Mouse (Mus musculus) frontal cortex, postnatal 25 days (tissue): Measurements from ENCODE around the gene Prr11.
A peak's percentile ranks its signal among the peaks of the same experiment; 100 is the strongest.
"Not testable (repeated sequence)": the region's sequence is repeated elsewhere in the genome, so short reads cannot be mapped to it uniquely, and the experiment has no call there.

Experiments
- DNase-seq, 2 experiments: peaks; one replicate each; pipeline ENCODE4 v3.0.0; 2022; ENCODE audit warnings: low spot score in 2 of 2

The Prr11 gene

DNA sequence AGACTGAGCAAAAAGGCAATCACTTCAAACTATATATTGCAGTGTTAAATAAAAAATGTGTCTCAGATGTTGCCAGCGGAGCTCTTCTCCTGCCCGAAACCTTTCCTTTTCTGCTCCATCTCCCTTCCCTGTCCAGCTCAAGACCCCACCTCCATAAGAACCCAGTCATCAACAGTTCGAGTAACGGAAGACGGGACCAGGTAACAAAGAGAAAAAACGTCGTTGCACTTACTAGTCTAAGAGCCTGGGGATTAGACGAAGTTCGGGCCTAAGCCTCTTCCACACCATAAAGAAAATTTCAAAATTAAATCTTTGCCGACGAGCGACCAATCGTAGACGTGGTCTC, at the start of gene Prr11:
Gene Prr11 (minus strand): TSS at position 300 of the 346 bp plus-strand sequence.
- no peak for DNase-seq

DNA sequence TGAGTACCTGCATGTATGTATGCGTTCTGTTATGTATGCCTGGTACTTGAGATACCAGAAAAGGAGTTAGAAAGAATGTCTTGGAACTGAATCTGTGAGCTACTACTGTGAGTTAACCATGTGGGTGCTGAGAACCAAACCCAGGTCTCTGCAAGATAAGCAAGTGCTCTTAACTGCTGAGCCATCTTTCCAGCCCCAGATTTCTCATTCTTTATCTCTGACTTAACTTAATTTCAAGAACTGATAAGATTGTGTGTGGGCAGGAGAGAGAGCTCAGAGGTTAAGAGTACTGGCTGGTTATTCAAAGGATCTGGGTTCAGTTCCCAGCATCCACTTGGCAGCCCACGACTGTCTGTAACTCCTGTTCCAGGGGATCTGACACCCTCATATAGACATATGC, 49.5 kb upstream of the Prr11 start:
- no peak for DNase-seq

DNA sequence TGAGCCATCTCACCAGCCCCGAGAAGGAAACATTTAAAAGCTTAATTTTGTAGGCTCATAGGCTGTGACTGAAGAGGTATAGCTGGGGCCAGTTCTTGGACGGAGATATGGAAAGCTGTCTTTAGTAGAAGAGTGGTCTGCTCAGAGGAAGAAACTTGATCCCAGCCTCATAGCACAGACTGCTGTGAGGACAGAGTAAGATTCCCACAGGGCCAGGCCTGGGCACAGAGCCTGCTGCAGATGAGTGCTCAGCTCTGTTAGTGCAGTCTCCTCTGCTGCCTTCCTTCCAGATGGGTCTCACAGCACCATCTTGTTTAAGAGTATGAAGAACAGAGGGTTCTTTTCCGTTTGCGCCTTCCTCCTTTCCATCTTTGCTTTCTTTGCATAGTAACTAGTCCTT, 27.7 kb upstream of the Prr11 start:
- DNase-seq, result no peak

DNA sequence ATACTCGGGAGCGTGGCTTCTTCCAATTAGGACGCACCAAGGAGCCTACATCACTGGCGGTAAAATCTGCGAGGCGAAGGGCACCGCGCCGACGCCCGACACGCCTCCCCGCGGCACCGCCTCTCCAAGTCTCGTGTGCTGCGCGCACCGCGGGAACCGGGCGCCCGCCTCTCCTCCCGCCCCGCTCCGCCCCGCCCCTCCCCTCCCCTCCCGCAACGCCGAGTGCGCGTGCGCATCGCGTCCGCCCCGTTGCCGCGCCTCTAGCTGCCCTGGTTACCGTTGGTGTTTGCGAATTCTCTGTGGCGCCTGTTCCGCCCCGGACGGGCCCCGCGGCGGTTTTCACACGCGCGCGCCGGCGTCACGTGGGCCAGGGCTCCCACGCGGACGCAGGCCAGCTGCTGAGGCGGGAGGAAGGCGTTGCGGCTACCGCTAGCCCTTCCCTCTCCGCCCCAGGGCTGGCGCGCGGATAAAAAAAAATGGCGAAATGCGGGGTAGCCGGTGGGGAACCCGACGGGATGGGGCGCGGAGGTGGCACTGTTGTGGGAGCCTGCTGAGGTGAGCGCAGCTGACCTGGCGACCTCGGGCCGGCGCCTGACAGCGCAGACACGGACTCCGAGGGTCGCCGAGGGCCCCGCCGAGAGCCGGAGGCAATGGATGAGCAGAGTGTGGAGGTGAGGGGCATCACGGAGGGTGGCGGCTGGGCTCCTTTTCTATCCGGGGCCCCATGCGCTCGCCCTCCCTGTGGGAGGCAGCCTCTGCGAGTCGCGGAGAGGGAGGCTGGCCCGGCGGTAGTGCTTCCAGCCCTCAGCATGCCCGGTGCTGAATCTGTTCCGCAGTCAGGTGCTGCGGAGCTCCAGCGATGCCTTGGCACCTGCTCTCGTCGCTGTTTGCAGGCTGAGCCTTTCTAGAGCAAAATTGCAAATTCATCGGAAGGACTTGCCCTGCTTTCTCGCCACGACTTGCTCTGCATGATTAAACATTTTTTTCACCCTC, 18.6 kb upstream of the Prr11 start, which contains the start of gene Trim37:
Gene Trim37 (plus strand): TSS at position 254 of the 993 bp plus-strand sequence.
- peak; percentile 56 to 78 for DNase-seq

DNA sequence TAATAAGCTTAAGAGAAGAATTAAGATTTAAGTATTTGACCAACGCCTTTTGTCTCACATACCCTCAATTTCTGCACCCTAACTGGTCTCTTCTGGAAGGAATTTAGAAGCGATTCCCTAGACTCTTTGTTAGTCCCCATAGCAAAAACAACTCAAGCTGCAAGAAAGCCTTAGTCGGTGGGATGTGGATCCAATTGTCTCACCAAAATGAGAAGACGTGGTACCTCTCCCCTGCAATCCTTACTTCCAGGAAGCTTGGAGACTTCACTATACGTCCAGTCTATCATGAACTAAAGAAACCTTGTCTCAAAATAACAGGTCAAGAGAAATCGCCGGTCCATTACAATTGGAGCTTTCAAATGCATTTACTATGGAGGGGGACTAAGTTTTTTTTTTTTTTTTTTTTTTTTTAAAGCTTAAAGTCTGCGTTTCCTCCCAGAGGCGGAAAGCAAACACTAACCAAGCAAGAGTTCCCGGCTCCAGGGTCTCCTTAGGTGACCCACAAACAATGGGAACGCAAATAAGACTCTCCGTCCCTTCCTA, 17.8 kb upstream of the Prr11 start:
- DNase-seq, result no peak

DNA sequence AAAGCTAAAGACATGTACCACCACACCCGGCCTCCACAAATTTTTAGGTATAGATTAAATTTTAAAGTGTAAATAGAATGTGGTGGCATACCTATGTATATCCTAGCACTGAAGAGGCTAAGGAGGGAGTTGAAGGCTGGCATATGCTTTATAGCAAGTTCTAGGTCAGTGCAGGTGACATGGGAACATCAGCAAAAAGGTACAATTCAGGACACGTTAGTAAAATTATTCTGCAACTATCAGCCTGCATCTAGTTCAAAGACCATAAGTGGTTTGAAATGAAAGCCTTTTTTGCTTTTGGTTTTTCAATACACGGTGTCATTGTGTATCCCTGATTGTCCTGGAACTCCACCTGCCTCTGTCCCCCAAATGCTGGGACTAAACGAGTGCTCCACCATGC, 17.1 kb upstream of the Prr11 start:
- DNase-seq, result no peak

DNA sequence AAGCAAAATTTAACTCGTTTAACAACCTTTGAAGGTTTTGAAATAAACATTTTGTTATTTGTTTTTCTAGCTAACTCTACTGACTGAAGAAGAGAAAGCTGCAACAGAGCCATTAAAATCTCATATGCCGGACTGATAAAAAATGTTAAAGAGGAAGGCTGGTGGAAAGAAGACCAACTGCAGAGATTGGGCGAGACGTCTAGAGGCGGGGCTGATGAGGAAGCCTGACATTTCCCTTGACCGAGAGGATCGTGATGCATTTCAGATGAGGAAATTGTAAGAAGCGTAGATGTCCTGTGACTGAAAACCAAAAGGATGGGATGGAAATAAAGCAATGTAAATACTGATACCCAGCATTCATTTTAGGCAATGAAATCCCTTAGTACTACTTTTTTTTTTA, 13.4 kb upstream of the Prr11 start:
- DNase-seq, result no peak

DNA sequence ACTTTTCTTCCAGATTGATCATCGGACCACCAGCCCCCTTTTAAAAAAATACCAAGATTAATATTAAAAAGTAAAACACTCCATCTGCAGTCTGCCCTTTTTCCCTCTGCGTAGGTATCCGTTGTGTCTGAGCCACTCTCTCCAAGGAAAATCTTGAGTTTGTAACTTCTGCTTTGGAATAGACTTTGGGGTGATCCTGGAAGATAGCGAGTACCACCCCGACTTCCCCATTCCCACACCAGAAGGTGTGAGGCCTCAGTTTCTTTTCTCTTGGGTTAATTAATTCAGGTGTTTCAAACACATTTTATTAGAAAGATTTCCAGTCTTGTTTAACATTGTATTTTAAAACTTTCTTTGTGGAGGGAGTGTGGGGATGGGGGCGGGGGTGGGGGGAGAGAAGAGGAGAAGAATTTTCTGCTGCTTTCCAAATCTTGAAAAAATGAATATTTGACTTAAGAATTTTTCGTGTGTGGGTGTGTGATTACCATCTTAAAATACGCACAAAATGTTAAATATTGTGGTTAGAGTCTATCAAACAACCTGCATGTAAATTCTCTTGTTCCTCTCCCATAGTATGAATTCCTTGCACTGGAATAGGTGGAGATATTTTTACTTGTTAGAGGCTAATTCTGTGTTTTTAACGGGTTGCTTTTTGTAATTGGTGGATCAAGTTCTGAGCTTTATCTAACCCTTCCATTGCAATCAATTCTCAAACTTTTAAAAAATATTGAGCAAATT, 1.8 kb upstream of the Prr11 start:
- no peak for DNase-seq

DNA sequence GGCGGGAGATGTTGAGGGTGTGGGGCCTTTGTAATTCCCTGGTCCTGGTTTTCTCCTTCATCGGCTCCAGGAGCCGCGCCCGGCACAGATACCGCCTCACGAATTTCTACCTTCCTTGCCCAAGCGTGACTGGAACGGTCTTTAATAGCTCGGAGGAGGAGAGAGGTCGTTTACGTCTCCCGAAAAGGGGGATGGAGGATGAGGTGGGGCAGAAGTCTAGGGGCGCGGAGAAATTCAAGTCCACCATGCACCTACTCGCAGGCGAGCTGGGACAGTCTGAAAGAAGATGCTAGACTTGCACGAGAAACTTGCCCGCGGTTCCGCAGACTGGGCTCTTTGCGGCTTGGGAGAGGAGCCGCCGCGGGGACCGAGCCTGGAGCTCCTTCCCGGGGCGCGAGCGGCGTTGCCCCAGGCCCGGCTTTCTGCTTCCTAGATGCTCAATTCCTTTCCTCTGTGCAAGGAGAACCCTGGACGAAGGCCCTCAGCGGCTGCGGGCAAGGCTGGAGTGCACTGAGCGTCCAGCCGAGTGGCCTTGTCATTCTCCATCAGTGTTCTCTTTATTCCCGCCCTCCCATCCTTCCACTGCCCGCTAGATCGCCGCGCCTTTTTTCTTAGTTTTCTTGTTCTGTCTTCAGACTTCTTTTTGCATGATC, 1.1 kb upstream of the Prr11 start:
- DNase-seq, result no peak

DNA sequence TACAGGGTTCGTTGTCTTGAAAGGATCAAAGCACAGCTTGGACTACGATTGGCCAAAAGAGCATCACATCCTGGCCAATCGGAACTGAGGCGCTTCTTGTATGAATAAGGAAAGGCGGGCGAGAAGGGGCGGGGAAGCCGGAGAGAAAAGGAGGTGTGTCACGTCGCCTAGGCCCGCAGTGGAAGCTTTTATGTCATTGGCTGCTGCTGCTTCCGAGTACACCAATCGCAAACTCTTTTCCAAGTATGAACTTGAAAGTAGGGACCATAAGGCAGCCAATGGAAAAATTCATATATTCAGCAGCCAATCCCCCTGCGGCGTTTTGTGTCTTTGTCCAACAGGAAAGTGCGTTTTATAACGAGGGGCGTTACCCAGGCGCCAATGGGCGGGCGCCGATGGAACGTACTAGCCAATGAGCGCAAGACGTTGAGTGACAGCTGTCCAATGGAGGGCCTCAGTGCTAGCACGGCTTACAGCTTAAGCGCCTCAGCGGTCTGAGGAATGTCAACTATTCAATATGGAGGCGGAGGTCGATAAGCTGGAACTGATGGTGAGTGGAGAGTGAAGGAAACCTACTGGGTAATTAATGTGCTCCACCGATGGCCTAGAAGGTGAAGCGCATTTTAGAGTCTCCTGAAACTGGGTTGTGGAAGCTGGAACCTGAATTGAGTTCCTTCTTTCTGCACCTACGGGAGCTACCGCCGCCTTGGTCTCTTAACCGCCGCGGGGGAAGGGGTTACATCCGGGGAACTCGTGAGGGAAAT, 429 bp upstream of the Prr11 start, which contains the start of gene Ska2:
Gene Ska2 (plus strand): TSS at position 480 of the 764 bp plus-strand sequence.
- peak; percentile 95 to 96 for DNase-seq

DNA sequence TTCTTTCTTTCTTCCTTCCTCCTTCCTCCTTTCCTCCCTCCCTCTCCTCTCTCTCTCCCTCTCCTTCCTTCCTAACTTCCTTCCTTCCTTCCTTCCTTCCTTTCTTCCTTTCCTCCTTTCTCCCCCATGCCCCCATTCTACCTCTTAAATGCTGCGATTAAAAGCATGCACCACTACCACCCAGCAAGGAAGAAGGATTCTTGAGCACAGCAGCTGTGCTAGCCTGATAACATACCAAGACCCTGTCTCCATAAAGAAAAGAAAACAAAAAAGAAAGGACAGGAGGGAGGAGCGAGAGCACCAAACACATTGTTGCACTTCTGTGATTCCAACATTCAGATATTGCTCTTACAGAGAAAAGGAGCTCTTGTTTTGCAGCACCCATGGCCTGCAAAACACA, 21.4 kb downstream of the Prr11 start:
- DNase-seq, result no peak

DNA sequence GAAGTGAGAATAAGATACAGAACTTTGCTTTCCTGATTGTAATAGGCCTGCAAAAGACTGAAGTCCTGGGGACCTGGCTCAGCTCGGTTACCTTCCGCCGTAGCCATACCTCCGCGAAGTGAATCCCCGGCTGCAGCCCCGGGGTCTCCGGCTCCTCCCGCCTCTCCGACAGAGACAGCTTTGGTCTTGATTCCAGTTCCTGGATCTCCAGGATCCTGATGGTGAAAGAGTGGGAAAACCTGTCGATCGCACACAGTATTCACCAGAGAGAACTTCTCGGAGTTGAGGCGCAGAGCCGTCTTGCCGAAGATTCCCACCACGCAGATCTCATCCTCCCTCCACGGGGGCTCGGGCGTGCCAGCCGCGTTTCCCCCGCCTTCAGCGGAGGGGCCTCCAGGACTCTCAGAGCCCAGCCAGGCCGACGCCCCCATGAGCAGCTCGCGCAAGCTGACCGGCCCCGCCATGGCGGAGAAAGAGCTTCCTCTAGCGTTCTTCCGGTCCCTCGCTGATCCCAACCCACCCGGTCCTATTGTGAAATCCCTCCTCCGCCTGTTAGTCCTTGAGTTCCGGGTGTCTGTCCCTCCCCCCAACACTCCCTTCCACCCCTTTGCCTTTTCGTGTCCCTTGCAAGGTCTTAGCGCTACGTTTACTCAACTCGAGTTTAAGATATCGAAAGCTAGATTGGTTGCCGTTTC, 22.1 kb downstream of the Prr11 start, which contains the start of gene Smg8:
Gene Smg8 (minus strand): TSS at position 485 of the 695 bp plus-strand sequence.
- DNase-seq, result peak; percentile 67 to 69

DNA sequence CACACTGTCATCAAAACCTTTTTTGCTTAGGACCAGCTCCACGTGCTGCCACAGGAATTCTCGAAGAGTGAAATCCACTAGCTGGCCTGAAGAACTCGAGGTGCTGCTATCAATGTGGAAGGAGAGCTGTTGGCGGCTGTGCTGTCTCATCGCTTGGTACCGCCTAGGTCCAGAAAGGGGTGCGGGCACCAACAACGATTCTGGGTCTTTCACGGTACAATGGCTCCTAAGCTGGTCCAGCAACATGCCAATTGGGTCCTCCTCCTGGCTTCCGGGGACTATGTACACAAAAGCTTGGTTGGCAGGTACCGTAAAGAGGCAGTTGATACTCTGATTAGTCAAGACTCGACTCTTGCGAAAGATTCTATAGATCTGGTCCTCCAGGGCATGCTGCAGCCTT, 23.0 kb downstream of the Prr11 start:
- no peak for DNase-seq

DNA sequence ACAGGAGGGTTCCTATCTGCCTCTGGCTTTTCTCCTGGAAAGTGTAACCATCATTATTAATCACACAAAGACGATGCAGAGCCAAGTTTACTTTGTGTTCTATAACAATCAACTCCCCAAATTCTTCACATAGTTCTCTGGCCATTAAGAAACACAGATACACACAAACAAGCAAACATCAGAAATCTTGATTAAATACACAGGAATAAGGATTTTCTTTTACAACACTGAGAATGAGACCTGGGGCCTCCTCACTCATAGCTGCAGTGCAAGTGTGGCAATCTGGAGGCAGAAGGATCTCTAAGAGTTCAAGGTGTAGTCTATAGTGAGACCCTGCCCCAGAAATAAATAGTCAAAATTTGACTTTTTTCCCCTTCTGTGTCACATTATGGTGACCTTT, 24.8 kb downstream of the Prr11 start:
- no peak for DNase-seq

DNA sequence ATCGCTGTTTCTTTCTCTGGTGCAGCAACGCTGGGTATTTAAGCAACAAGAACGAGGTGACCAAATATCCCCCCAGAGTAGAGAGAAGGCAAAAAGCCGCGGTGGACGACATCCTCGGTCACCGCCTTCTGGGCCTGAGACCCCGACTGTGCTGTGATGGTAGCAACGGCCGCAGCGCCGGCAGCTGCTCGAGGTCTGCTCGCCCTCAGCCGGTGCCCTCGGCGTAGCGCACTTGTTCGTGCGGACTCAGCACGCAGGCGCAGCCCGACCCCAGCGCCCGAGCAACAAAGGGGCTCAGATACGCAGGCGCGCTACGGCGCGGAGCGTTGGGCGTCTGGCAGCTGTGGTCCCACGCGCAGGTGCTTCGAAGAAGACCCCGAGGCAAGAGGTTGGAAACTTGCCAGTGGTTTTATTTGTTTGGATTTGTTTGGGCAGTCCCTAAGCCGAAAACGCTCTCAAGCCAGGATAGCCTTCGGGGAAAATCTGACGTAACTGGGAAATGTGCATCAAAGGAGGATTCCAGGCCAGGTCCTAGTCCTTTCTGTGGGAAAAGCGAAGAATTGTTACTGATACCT, 34.6 kb downstream of the Prr11 start, which contains the start of gene Gdpd1:
Gene Gdpd1 (minus strand): TSS at position 197 of the 575 bp plus-strand sequence.
- peak; percentile 78 to 83 for DNase-seq

DNA sequence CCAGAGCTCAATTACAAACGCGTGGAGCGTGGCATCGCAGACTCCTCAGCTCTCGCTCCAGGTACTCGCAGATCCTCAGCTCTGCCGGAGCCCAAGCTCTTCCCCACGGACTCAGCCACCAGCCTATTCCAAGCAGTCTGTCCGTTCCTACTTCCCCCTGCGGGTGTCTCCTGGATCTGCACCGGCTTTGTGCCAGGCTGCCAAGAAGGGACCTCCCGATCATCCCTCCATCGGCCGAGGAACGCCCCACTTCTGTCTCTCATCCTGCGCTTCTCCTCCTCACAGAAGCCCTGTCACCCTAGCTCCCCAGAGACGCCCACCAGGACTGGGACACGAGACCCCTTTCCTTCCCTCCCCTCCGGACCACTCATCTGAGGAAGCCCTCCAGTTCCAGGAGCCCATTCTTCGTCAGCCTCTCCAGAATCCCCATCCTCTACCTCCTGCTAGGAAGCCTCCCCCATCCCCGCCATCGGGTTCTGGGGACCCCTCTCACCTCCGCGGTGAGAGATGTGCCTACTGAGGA, 35.1 kb downstream of the Prr11 start:
- DNase-seq, result peak; percentile 59 to 60

DNA sequence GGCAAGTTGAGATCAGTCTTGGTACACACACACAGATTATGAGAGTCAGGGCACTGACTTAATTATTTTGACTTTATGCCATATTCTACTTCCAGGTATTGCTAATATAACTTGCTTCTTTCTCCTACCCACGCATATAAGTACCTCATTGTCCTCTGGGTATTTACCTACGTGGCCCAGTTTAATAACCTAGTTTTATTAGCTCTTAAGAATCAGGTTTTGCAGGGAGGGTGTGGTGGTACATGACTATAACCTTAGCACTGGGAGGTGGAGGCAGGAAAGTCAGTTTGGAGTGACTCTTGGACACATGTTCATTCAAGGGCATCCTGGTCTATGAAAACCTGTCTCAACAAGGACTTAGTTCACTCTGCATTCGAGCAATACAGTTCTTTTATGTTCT, 46.4 kb downstream of the Prr11 start:
- DNase-seq, result no peak

DNA sequence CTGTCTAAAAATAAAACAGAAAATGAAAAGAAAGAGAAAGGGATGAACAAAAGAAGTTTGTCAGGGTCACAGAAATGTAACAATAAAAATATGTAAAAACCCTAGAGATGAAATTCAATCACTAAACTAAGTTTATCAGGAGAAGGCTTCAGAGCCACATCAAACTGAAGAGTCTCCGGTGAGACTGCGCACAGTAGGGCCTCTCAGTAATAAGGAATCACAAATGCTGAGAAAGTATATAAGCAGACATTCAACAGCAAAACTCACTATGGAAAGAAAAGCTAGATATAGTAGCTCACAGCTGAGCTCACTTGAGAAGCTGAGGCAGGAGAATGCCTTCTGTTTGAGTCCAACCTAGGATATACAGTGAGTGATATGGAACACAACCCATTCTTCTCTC, 48.1 kb downstream of the Prr11 start:
- no peak for DNase-seq

DNA sequence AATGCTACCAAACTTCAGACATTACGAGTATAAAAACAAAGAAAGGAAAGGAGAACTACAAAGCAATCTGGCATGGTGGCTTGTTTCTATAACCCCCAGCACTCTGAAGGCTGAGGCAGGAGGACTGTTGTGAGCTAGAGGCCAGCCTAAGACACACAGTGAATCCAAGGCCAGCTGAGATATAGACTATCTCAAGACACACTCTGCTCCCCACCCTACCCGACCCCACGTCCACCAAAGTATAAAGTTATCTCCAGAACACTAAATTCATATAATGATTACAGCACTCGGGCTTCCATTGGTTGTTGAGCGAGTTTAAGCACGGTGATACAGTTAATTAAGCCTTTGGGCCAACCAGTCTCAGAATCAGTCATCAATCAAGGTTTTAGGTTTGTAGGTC, 52.2 kb downstream of the Prr11 start:
- no peak for DNase-seq

DNA sequence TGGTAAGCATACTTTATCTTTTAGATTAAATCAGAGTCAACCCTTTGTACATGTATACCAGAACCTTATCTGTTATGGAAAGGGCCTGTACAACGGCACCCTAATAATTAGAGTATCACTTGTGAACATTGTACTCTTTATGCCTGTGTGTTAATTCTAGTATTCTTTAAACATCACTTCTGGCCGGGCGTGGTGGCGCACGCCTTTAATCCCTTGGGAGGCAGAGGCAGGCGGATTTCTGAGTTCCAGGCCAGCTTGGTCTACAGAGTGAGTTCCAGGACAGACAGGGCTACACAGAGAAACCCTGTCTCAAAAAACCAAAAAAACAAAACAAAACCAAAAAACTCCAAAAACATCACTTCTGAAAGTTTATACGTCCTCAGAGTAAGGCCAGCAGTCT, 59.6 kb downstream of the Prr11 start:
- not testable (repeated sequence) for DNase-seq
